Mouse (Mus musculus): ENCODE data around the gene Wdr90. TPM values are rescaled to one million over a fixed set of nuclear protein-coding genes. Genes with fewer than 3 reads are reported as not detected.

Wdr90 gene
- polyA plus RNA-seq, 1 experiment from 2014 or later: 19.9 TPM

DNA sequence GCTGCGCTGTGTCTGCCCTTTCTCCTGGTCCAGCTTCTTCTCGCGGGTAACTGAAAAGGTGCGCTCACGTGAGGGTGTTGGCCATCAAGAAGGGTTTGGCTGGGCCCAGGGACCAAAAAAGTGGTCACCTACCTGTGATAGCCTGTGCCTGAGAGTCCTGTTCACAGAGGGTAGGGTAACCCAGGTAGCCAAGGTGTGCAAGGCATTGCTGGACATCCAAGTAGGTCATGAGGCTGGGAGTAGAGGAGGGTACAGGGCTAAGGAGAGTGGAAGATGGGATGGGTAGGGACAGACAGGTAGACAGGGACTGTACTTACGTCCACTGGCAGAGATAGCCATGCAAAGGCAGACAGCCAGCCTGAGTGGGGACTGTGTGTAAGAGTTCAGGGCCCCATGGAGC, 20.8 kb downstream of the Wdr90 start:
- Histone ChIP-seq H3K27me3 (no peaks in the 10 kb centered on the region), H3K9ac (no peak overlapping the region), H3K4me3 (no peak overlapping the region), H3K36me3 (peaks cover 40% of the 10 kb centered on the region), H3K9me3 (no peaks in the 10 kb centered on the region), H3K4me1 (replicated peaks) (peaks cover 47% of the 10 kb centered on the region), H3K27ac (replicated peaks) (no peak overlapping the region), H3K4me2 (no peak overlapping the region)
- 96% methylated on average over 6 of the region's 6 CpGs for WGBS
- no peak for ATAC-seq (ENCODE audit: low FRiP score, low read depth)

DNA sequence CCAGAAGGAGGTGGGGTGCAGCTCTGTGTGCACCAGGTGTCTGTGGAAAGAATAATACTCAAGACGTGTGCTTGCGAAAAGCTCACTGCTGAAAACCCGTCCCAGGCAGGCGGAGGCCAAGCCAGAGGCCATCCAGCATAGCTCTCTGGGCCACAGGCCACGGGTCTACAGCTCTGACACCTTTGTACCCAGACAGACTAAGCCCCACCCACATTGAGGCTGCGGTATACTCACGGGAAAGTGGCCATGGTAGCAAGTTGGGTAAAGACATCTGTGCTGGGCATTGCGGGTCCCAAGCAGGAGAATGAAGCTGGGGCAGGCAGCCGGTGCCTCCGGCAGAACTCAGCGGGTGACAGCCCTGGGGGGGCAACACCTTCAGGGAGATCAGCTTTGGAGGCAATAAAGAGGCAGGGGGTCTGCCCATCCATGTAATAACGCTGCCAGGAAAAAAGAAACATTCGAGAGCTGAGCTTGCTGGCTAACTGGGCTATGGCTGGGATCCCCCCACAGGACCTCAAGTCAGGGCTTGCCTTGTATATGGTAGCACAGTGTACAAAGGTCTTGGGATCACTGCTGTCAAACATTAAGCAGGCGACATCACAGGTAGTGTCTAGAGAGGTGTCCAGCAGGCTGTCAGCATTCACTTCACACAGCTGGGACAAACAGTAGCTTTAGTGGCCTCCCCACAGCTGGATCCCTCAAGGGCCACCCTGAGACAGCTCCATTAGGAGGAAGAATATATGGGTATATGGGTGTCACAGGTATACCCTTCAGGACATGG, 21.7 kb downstream of the Wdr90 start:
- H3K36me3 ChIP-seq: peaks cover 40% of the 10 kb centered on the region
- H3K9ac ChIP-seq: no peak overlapping the region
- peaks cover 53% of the 10 kb centered on the region for H3K4me1 ChIP-seq (replicated peaks)
- H3K4me3 ChIP-seq: no peak overlapping the region
- H3K27me3 ChIP-seq: no peaks in the 10 kb centered on the region
- H3K9me3 ChIP-seq: no peaks in the 10 kb centered on the region
- WGBS: 89% methylated on average over 14 of the region's 14 CpGs
- no peak overlapping the region for H3K4me2 ChIP-seq
- no peak overlapping the region for H3K27ac ChIP-seq (replicated peaks)
- ATAC-seq (ENCODE audit: low FRiP score, low read depth): no peak

DNA sequence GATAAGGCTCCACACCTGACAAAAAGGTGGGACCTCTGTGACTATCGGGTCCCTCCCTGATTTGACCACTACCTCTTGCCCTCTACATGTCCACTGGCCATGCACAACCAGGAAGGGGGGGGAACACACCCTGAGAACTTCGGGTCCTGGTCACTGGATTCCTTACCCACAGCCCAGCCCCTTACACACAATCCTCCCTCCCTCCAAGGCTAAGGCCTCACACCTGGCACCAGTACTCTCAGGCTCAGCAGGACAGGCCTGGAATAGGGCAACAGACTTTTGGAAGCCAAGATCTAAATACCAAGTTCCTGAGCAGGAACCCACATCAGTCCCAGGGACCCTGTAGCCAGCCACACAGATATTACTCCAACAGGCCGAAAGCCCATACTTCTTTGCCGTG, 22.4 kb downstream of the Wdr90 start:
- Histone ChIP-seq H3K9ac (no peak overlapping the region), H3K4me2 (no peak overlapping the region), H3K4me1 (replicated peaks) (peaks cover 57% of the 10 kb centered on the region), H3K9me3 (no peaks in the 10 kb centered on the region), H3K27me3 (no peaks in the 10 kb centered on the region), H3K4me3 (no peak overlapping the region), H3K27ac (replicated peaks) (no peak overlapping the region), H3K36me3 (peaks cover 40% of the 10 kb centered on the region)
- ATAC-seq (ENCODE audit: low FRiP score, low read depth): no peak
- WGBS: 85% methylated on average over 4 of the region's 4 CpGs

DNA sequence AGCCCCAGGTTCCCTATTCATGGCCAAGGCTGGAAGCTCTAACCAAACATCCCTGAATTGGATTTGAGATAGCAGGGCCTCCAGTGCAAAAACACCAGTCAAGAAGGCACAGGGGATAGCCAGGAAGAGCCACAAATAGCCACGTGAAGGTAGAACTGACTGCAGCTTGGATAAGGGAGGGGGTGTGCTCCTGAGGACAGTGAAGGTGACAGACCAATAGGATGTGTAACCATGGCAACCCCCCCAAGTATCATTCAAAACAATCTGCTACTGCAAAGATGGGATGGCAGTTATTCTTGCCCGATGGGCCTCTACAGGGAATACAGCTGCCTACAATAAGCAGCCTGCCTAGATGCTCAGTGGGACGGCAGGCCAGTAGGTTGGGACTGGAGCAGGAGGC, 23.8 kb downstream of the Wdr90 start:
- H3K4me1 ChIP-seq (replicated peaks): peaks cover 50% of the 10 kb centered on the region
- no peaks in the 10 kb centered on the region for H3K27me3 ChIP-seq
- H3K9ac ChIP-seq: peak overlapping the region; percentile 75
- peak overlapping the region; percentile 83 for H3K4me2 ChIP-seq
- peak overlapping the region; percentile 57; the same call in 1 of the 2 replicates for H3K4me3 ChIP-seq
- peaks cover 37% of the 10 kb centered on the region for H3K36me3 ChIP-seq
- no peaks in the 10 kb centered on the region for H3K9me3 ChIP-seq
- peak overlapping the region; percentile 88 for H3K27ac ChIP-seq (replicated peaks)
- no peak for ATAC-seq (ENCODE audit: low FRiP score, low read depth)
- 17% methylated on average over 3 of the region's 3 CpGs for WGBS

DNA sequence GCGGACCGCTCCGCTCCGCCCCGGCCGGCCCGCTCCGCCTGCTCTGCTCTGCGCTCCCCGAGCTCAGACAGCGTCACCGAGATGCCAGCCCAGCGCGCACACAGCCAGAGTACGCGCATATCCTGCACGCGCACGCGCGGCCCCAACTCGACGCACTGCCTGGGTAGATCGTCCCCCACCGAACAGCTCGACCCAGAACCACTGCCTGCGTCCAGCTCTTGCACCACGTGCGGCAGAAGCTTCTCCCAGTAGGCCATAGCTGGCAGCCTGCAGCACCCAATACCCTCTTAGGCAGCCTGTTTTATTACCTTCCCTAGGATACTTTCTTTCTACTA, 24.3 kb downstream of the Wdr90 start, which contains the start of gene Rhbdl1:
Gene Rhbdl1, minus strand, starts transcription at position 220 of the 335 bp plus-strand sequence.
- Histone ChIP-seq H3K36me3 (peaks cover 32% of the 10 kb centered on the region), H3K4me2 (peak within 1 kb of the TSS; percentile 83), H3K9ac (peak within 1 kb of the TSS; percentile 75), H3K27ac (replicated peaks) (peak within 1 kb of the TSS; percentile 88), H3K27me3 (no peaks in the 10 kb centered on the region), H3K4me1 (replicated peaks) (peaks cover 52% of the 10 kb centered on the region), H3K4me3 (peak within 1 kb of the TSS; percentile 57), H3K9me3 (no peaks in the 10 kb centered on the region)
- WGBS: 1% methylated on average over 29 of the region's 29 CpGs
- peak; percentile 36 for ATAC-seq (ENCODE audit: low FRiP score, low read depth)

DNA sequence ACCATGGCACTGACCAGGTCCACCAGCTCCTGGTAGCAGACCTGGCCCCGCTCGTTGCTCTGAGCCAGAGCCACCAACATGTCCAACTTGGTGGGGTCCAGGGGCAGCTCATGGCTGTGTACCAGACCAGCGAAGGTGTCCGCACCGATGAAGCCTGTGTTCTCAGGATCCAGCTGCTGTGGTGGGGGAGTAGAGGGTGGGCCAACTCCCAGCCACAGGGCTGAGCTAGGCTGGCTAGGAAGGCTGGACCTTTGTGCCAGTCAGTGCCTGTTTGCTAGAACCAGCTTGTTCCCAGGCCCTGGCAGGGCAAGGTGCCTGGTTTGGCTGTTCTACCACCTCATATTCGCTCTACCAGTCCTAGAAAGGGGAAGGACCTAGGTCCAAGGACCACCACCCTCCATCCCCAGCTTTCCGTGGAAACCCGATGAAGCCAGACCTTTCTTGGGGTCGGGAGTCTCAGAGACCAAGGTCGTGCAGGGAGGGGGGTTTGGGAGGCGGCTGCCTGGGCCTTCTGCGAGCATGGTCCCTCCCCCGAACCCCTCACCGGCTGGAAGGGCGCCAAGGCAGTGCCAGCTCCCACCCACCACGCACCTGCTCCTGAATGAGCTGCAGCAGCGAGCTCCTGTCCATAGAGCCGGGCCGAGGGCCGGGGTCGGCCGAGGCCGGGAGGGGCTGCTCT, 24.8 kb downstream of the Wdr90 start:
- peaks cover 57% of the 10 kb centered on the region for H3K4me1 ChIP-seq (replicated peaks)
- WGBS: 19% methylated on average over 23 of the region's 23 CpGs

DNA sequence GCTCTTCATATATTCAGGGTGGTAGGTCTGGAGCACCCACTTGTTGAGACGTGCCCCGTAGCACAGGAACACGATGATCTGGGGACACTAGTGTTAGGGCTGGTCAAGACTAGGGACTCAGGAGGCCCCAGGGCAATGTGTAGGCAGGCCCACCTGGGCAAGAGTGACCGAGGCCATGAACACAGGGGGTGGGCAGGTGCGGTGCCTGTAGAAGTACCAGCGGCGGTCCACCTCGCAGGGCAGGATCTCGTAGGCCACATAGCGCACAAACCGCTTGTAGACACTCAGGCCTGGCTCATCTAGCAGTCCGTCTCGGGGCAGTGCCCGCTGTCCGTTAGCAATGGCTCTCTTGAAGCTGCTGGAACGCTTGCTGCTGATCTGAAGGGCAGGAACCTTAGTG, 25.5 kb downstream of the Wdr90 start:
- Histone ChIP-seq H3K4me2 (peak overlapping the region; percentile 83), H3K4me1 (replicated peaks) (peaks cover 65% of the 10 kb centered on the region), H3K36me3 (peaks cover 27% of the 10 kb centered on the region), H3K9me3 (no peaks in the 10 kb centered on the region), H3K9ac (peak overlapping the region; percentile 75; the same call in 1 of the 2 replicates), H3K27ac (replicated peaks) (no peak overlapping the region), H3K27me3 (no peaks in the 10 kb centered on the region), H3K4me3 (peak overlapping the region; percentile 57)
- 94% methylated on average over 16 of the region's 16 CpGs for WGBS
- no peak for ATAC-seq (ENCODE audit: low FRiP score, low read depth)

More for the DNA sequence above, 24.8 kb downstream of the Wdr90 start:
- no peaks in the 10 kb centered on the region for H3K27me3 ChIP-seq
- H3K36me3 ChIP-seq: peaks cover 27% of the 10 kb centered on the region
- ATAC-seq (ENCODE audit: low FRiP score, low read depth): no peak
- H3K9me3 ChIP-seq: no peaks in the 10 kb centered on the region
- peak overlapping the region; percentile 88 for H3K27ac ChIP-seq (replicated peaks)
- peak overlapping the region; percentile 57 for H3K4me3 ChIP-seq
- peak overlapping the region; percentile 83 for H3K4me2 ChIP-seq
- peak overlapping the region; percentile 75 for H3K9ac ChIP-seq

DNA sequence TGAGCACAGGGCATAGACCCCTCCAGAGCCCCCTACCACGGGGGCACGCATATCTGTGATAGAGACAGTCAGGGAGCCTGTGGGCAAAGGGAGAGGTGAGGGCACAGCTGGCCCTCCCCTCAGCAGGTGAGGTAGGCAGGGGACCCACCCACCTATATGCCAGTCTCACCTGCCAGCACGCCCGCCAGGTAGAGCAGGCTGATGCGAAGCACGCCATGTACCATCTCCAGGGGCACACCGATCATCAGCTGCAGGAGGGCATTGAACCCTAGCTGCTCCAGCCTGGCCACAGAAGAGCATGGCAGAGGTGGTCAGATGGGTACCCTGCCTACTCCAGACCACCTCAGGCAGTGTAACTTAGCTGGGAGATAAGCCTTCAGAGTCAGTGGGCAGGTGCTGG, 26.0 kb downstream of the Wdr90 start:
- no peak for ATAC-seq (ENCODE audit: low FRiP score, low read depth)
- Histone ChIP-seq H3K4me3 (no peak overlapping the region; the same call in 1 of the 2 replicates), H3K36me3 (peaks cover 27% of the 10 kb centered on the region), H3K4me2 (peak overlapping the region; percentile 92), H3K27me3 (no peaks in the 10 kb centered on the region), H3K27ac (replicated peaks) (no peak overlapping the region), H3K9ac (0 out of 2 replicates have a peak overlapping the region, but pooled peaks have one; percentile 70), H3K9me3 (no peaks in the 10 kb centered on the region), H3K4me1 (replicated peaks) (peaks cover 70% of the 10 kb centered on the region)
- 97% methylated on average over 7 of the region's 7 CpGs for WGBS

DNA sequence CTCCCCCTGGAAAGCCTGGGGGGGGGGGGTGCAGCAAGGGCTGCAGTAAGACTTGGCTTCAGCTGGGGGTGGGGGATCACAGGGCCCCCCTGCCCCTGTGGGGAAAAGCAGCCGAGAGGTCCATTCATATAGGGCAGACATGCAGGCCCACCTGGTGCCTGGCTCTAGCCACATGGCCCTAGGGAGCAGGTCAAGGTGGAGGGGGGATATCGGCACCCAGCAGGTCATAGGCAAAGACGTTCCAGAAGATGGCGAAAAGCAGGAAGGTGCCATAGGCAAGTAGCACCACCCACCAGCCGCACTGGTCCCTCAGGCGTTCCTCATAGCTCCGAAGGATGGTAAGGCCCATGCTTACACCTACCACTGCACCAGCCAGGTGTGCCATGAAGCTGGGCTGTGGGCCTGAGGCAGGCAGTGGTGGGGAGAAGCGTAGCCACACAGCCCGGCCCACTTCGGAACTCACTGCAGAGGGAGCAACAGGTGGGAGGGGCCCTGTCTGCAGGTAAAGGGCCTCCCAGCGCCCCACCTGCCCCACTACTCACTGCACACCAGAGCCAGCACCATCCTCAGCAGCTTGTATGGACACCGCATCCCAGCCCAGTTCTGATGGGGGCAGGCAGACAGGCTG, 26.6 kb downstream of the Wdr90 start:
- H3K9me3 ChIP-seq: no peaks in the 10 kb centered on the region
- H3K4me2 ChIP-seq: peak overlapping the region; percentile 92
- H3K9ac ChIP-seq: peak overlapping the region; percentile 70
- peak overlapping the region; percentile 57 for H3K4me3 ChIP-seq
- peak overlapping the region; percentile 98 for H3K27ac ChIP-seq (replicated peaks)
- ATAC-seq (ENCODE audit: low FRiP score, low read depth): no peak
- 92% methylated on average over 11 of the region's 12 CpGs for WGBS
- H3K36me3 ChIP-seq: peaks cover 25% of the 10 kb centered on the region
- peaks cover 76% of the 10 kb centered on the region for H3K4me1 ChIP-seq (replicated peaks)
- no peaks in the 10 kb centered on the region for H3K27me3 ChIP-seq

DNA sequence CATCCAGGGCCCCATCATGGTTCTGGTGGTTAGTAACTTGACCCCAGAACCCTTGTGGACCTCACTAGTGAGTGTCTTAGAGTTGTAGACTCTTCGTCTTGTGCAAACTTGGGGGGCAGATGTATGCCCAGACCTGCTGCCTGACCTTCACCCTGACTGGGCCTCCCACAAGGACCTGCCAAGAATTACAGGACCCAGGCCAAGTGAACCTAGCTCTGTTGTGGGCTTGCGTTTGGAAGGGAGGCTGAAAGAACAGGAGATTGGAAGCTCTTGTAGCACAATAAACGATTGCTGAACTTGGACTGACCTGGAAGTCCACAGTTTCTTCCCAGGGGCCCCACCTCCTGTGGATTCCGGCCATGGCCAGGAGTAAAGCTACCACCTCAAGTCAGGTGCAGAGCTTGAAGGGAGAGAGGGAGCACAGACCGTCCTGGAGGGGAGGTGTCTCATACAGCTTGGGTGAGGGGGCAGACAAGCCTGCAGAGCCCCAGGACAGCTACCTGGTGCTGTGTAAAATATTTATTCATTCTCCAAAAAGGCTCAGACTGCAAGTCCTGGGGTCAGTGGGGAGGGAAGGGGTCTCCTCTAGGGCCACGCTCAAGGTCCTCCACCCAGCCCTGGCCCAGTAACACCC, 27.2 kb downstream of the Wdr90 start:
- 50% methylated on average over 6 of the region's 6 CpGs for WGBS
- Histone ChIP-seq H3K4me2 (peak overlapping the region; percentile 92), H3K4me1 (replicated peaks) (peaks cover 82% of the 10 kb centered on the region), H3K4me3 (peak overlapping the region; percentile 57), H3K27ac (replicated peaks) (peak overlapping the region; percentile 98), H3K9me3 (no peaks in the 10 kb centered on the region), H3K36me3 (peaks cover 19% of the 10 kb centered on the region), H3K9ac (peak overlapping the region; percentile 70), H3K27me3 (no peaks in the 10 kb centered on the region)
- ATAC-seq (ENCODE audit: low FRiP score, low read depth): no peak

DNA sequence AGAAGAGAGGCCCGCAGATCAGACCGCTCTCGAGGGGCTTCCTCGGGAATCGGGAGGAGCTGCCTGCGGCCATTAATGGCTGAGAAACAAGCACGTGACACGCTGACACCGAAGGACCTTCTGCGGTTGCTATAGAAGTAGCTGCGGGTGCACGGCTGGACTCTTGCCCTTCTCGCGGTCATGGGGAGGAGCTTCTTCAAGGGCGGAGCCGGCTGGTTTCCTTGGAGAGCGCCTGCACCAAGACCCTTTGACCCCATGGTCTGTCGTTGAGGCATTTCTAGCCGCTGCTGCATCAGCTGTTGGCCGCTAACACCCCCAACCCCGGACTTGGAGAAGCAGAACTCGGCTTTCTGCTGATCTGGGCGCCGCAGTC, 28.0 kb downstream of the Wdr90 start, which contains the start of gene Stub1:
Gene Stub1, minus strand, starts transcription at position 114 of the 373 bp plus-strand sequence.
- Histone ChIP-seq H3K4me3 (peak within 1 kb of the TSS; percentile 57), H3K36me3 (peaks cover 16% of the 10 kb centered on the region), H3K9ac (peak within 1 kb of the TSS; percentile 70), H3K4me2 (peak within 1 kb of the TSS; percentile 92), H3K4me1 (replicated peaks) (peaks cover 85% of the 10 kb centered on the region), H3K27ac (replicated peaks) (peak within 1 kb of the TSS; percentile 98), H3K9me3 (no peaks in the 10 kb centered on the region), H3K27me3 (no peaks in the 10 kb centered on the region)
- ATAC-seq (ENCODE audit: low FRiP score, low read depth): no peak; the same call in none of the 2 replicates
- WGBS: under 1% methylated on average over 24 of the region's 24 CpGs
